Mouse (Mus musculus): ENCODE measurements around the gene Abhd16a.

GRCm38 (mm10) chr17:35048932-35049440 is 40.1 kb upstream of the Abhd16a start:
- TF ChIP-seq POLR2A (IDR thresholded peaks at IDR 0.05; ENCODE audit: borderline replicate concordance, low read depth, low read length) (no peak), CTCF (IDR thresholded peaks at IDR 0.05; ENCODE audit: low read depth, low read length) (no peak)
